Mouse (Mus musculus): ENCODE results near the gene Thra.
A peak's percentile ranks its signal among the peaks of the same experiment; 100 is the strongest.

Thra gene

GRCm38 (mm10) chr11:98783236-98783696, 42.8 kb downstream of the Thra start:
- DNase-seq, result peak; percentile 98

GRCm38 (mm10) chr11:98784139-98784538, 43.7 kb downstream of the Thra start:
- DNase-seq, result peak; percentile 63

- no peak for DNase-seq
Measured at GRCm38 (mm10) chr11:98785214-98785613, 44.8 kb downstream of the Thra start.

DNA sequence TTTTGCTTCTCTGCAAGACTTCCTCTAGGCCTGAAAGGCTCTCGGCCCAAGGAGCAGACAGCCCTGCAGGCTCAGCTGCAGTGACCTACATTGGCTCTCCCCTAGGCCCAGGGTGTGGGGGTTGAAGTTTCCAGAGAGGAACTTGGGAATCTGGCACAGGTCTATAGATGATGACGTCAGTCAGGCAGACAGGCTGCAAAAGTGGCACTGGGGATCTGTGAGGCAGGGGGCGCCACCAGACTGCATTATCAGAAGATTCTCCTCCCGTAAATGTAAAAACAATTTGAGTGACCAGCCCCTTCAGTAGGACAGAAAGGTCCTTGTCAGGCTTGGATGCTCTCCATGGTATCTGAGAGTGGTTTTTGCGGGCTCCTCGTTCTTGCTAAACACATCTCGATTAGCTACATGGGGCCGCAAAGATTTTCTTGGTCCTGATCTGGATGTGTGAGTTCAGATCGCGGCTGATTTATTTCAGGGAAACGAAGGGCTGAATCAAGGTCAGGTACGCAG, 45.4 kb downstream of the Thra start:
- peak; percentile 93 for DNase-seq

GRCm38 (mm10) chr11:98786359-98787214, 46.1 kb downstream of the Thra start:
- DNase-seq, result peak; percentile 99

- DNase-seq, result no peak
Measured at GRCm38 (mm10) chr11:98787229-98787628, 46.8 kb downstream of the Thra start.

GRCm38 (mm10) chr11:98787691-98788090, 47.3 kb downstream of the Thra start:
- DNase-seq, result peak; percentile 56

GRCm38 (mm10) chr11:98788139-98788538, 47.7 kb downstream of the Thra start:
- peak; percentile 51 for DNase-seq

- DNase-seq, result peak; percentile 91
Measured at GRCm38 (mm10) chr11:98788550-98789218, 48.2 kb downstream of the Thra start.

- DNase-seq, result peak; percentile 51
Measured at GRCm38 (mm10) chr11:98789219-98789807, 48.9 kb downstream of the Thra start.

DNA sequence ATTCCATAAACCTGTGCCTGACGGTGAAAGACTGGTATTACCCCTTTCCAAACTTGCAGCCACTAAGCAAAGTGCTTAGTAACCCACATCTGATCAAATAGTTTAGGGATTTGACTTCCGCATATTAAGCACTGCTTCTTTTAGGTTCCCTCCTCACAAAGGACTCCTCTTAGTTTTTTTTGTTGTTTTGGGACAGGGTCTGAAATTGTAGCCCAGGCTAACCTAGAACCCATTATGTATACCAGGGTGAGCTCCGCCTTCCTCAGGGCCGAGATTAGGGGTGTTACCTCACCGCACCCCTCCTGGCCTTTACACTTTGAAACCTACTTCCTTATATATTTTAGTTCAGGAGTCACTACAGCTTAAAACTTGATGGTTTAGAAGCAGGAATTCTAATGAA, 49.4 kb downstream of the Thra start:
- DNase-seq, result peak; percentile 36

- DNase-seq, result peak; percentile 37
Measured at GRCm38 (mm10) chr11:98790631-98791205, 50.3 kb downstream of the Thra start.

DNA sequence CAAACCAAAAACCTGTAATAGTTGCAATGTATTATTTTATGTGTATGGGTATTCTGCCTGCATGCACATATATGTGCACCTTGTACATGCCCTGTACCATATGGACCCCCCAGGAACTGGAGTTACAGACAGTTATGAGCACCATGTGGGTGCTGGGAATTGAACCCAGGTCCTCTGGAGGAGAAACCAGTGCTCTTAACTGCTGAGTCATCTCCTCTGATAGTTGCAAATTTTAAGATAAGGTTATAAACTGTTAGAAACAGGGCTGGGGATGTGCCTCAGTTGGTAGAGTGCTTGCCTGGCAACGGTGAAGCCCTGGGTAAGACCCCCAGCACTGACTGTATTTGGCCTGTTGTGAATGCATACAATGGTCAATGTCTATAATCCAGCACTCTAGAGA, 51.0 kb downstream of the Thra start:
- peak; percentile 43 for DNase-seq

DNA sequence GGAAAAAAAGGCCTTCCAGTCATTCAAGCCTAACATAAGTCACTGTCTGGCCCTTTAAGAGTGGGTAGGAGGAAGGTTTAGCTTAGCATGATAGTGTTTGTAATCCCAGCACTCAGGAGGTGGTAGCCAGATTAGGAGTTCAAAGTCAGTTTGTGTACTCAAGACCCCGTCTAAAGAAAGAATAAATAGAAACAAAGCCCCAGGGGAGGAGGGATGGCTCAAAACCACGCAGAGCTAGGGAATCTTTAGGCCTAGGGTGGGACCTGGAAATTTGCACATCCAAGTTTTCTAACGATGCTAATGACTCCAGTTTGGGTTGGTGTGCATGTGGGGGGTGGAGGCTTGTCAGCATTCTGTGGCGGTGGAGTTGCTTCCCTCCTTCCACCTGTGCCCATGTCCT, 51.6 kb downstream of the Thra start:
- peak; percentile 46 for DNase-seq

GRCm38 (mm10) chr11:98794469-98795014, 54.1 kb downstream of the Thra start:
- peak; percentile 81 for DNase-seq

GRCm38 (mm10) chr11:98795015-98795713, 54.7 kb downstream of the Thra start, which contains the start of gene Msl1:
Gene Msl1 (plus strand): TSS chr11:98795516.
- DNase-seq, result peak; percentile 88

GRCm38 (mm10) chr11:98795714-98796514, 55.5 kb downstream of the Thra start:
- DNase-seq, result peak; percentile 65

GRCm38 (mm10) chr11:98796515-98797216, 56.2 kb downstream of the Thra start:
- peak; percentile 83 for DNase-seq

DNA sequence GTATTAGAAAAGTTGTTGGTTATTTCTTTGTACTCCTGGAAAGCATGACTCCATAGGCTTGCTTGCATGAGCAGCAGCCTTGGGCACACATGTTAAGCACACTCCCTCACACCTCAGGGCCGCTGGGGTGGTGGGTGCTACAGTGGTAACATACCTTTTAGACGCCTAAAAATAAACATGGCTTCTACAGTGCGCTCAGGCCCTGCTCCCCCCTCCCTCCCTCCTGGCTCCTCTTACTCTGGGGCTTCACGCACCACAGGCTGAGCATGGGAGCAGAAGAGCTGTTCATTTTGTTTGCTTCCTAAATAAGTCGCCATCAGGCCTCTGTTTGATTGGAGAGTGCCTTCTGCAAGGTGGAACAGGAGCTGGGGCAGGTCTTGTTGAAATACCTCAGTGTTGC, 56.9 kb downstream of the Thra start:
- peak; percentile 60 for DNase-seq

GRCm38 (mm10) chr11:98797909-98798308, 57.5 kb downstream of the Thra start:
- DNase-seq, result no peak
